Mouse (Mus musculus) limb, embryonic 11.5 days (tissue): Measurements from ENCODE around the gene Ell. TPM values are rescaled to one million over a fixed set of nuclear protein-coding genes. Genes with fewer than 3 reads are reported as not detected.
A peak's percentile ranks its signal among the peaks of the same experiment; 100 is the strongest.
"Not testable (repeated sequence)": the region's sequence is repeated elsewhere in the genome, so short reads cannot be mapped to it uniquely, and the experiment has no call there.

ENCODE experiments used
- ATAC-seq: fragments of 200-750 bp; cut with Nextera tagmentation; 2 replicates; pipeline ENCODE4 v1.8.0; 2017; ENCODE audit warnings: low read depth; ENCODE audit not compliant: insufficient number of reproducible peaks, low FRiP score, low TSS enrichment
- DNase-seq: peaks from one replicate; pipeline ENCODE4 v3.0.0-alpha.2; 2015; ENCODE audit warnings: low spot score
- H3K27ac ChIP-seq: fragments of 300-500 bp; sonication (generic); replicated peaks from 2 replicates; pipeline ENCODE4 v1.5.1; 2014; ENCODE audit warnings: low read depth, mild to moderate bottlenecking, low read length
- H3K27me3 ChIP-seq: fragments of 300-500 bp; sonication (generic); 2 replicates; pipeline ENCODE4 v1.6.1; 2014; ENCODE audit warnings: mild to moderate bottlenecking, low read length, mixed read lengths; ENCODE audit not compliant: control insufficient read depth, insufficient read depth
- H3K36me3 ChIP-seq: fragments of 300-500 bp; sonication (generic); 2 replicates; pipeline ENCODE4 v1.6.1; 2014; ENCODE audit warnings: mild to moderate bottlenecking, low read length, moderate library complexity, mixed read lengths; ENCODE audit not compliant: control insufficient read depth, insufficient read depth
- H3K4me1 ChIP-seq: fragments of 300-500 bp; sonication (generic); 2 replicates; pipeline ENCODE4 v1.6.1; 2014; ENCODE audit warnings: low read length, mixed read lengths; ENCODE audit not compliant: control insufficient read depth, insufficient read depth
- H3K4me2 ChIP-seq: fragments of 300-500 bp; sonication (generic); 2 replicates; pipeline ENCODE4 v1.6.1; 2014; ENCODE audit warnings: low read depth, mild to moderate bottlenecking, moderate library complexity; ENCODE audit not compliant: severe bottlenecking
- H3K4me3 ChIP-seq: fragments of 300-500 bp; sonication (generic); 2 replicates; pipeline ENCODE4 v1.5.1; 2014; ENCODE audit warnings: low read depth, low read length
- H3K9ac ChIP-seq: fragments of 300-500 bp; sonication (generic); 2 replicates; pipeline ENCODE4 v1.6.1; 2014; ENCODE audit warnings: mild to moderate bottlenecking, low read length
- H3K9me3 ChIP-seq: fragments of 300-500 bp; sonication (generic); 2 replicates; pipeline ENCODE4 v1.6.1; 2016; ENCODE audit warnings: low read length; ENCODE audit not compliant: control insufficient read depth
- WGBS: fragments of 180-500 bp; shearing (Covaris S2); extraction: QIAGEN DNeasy Blood & Tissue Kit; methylation state at CpG from one replicate; pipeline ENCODE4 v1.1.7; 2014; 5-methylcytosine and 5-hydroxymethylcytosine counted together
- polyA plus RNA-seq: library from polyadenylated mRNA; unstranded; fragments of >200 nt; fragmentation: Nextera tagmentation; extraction: Ambion mirVana; gene quantifications from 2 replicates; pipeline ENCODE4 v1.2.1, GENCODE M21; 2014

Gene Ell
- polyA plus RNA-seq, 1 experiment from 2014 or later = 20.1 TPM

GRCm38 (mm10) chr8:70570990-70571389, 31.7 kb downstream of the Ell start:
- H3K9ac ChIP-seq = no peak overlapping the region
- no peaks in the 10 kb centered on the region for H3K9me3 ChIP-seq
- ATAC-seq (no peak), DNase-seq (no peak)
- no peak overlapping the region for H3K27ac ChIP-seq
- no peak overlapping the region for H3K4me3 ChIP-seq
- WGBS = 84% methylated on average over 6 of the region's 6 CpGs
- H3K36me3 ChIP-seq = peaks cover 2% of the 10 kb centered on the region; the same call in 1 of the 2 replicates
- H3K4me2 ChIP-seq = no peak overlapping the region
- H3K4me1 ChIP-seq = no peaks in the 10 kb centered on the region
- no peaks in the 10 kb centered on the region for H3K27me3 ChIP-seq

- ATAC-seq (no peak), DNase-seq (no peak)
- H3K9me3 ChIP-seq = no peaks in the 10 kb centered on the region
- H3K4me1 ChIP-seq = no peaks in the 10 kb centered on the region
- no peak overlapping the region for H3K27ac ChIP-seq
- H3K27me3 ChIP-seq = no peaks in the 10 kb centered on the region
- H3K9ac ChIP-seq = no peak overlapping the region
- H3K36me3 ChIP-seq = peaks cover 4% of the 10 kb centered on the region; the same call in 1 of the 2 replicates
- H3K4me2 ChIP-seq = no peak overlapping the region
- H3K4me3 ChIP-seq = no peak overlapping the region
Observed at GRCm38 (mm10) chr8:70574302-70574701, 35.0 kb downstream of the Ell start.

- no peaks in the 10 kb centered on the region for H3K27me3 ChIP-seq
- DNase-seq = no peak
Observed at GRCm38 (mm10) chr8:70574915-70575314, 35.7 kb downstream of the Ell start.

GRCm38 (mm10) chr8:70577207-70577606, 38.0 kb downstream of the Ell start:
- Histone ChIP-seq H3K36me3 (peaks cover 14% of the 10 kb centered on the region; the same call in 1 of the 2 replicates), H3K27me3 (no peaks in the 10 kb centered on the region), H3K4me1 (no peaks in the 10 kb centered on the region), H3K4me2 (no peak overlapping the region), H3K9ac (no peak overlapping the region), H3K4me3 (no peak overlapping the region), H3K9me3 (no peaks in the 10 kb centered on the region), H3K27ac (no peak overlapping the region)
- DNase-seq = no peak
- ATAC-seq = no peak
- 87% methylated on average over 3 of the region's 3 CpGs for WGBS

More at GRCm38 (mm10) chr8:70574915-70575314, 35.7 kb downstream of the Ell start:
- 85% methylated on average over 4 of the region's 4 CpGs for WGBS
- H3K36me3 ChIP-seq = peaks cover 4% of the 10 kb centered on the region; the same call in 1 of the 2 replicates
- H3K4me3 ChIP-seq = no peak overlapping the region
- H3K27ac ChIP-seq = no peak overlapping the region
- no peaks in the 10 kb centered on the region for H3K9me3 ChIP-seq
- H3K4me1 ChIP-seq = no peaks in the 10 kb centered on the region
- ATAC-seq = no peak
- H3K4me2 ChIP-seq = no peak overlapping the region
- H3K9ac ChIP-seq = no peak overlapping the region

- no peak overlapping the region for H3K9ac ChIP-seq
- H3K36me3 ChIP-seq = peaks cover 32% of the 10 kb centered on the region
- no peaks in the 10 kb centered on the region for H3K4me1 ChIP-seq
- DNase-seq = no peak
- ATAC-seq = no peak
- no peak overlapping the region for H3K27ac ChIP-seq
- no peaks in the 10 kb centered on the region for H3K27me3 ChIP-seq
- 90% methylated on average over 18 of the region's 18 CpGs for WGBS
- no peak overlapping the region for H3K4me2 ChIP-seq
- H3K4me3 ChIP-seq = no peak overlapping the region
- no peaks in the 10 kb centered on the region for H3K9me3 ChIP-seq
Observed at GRCm38 (mm10) chr8:70583476-70584387, 44.5 kb downstream of the Ell start.

- Histone ChIP-seq H3K27me3 (no peaks in the 10 kb centered on the region), H3K36me3 (peaks cover 32% of the 10 kb centered on the region), H3K4me3 (no peak overlapping the region), H3K9ac (no peak overlapping the region), H3K4me1 (no peaks in the 10 kb centered on the region), H3K4me2 (no peak overlapping the region), H3K27ac (no peak overlapping the region), H3K9me3 (no peaks in the 10 kb centered on the region)
- DNase-seq = no peak
- WGBS = 91% methylated on average over 9 of the region's 9 CpGs
- ATAC-seq = no peak
Observed at GRCm38 (mm10) chr8:70584606-70585257, 45.5 kb downstream of the Ell start.

- Histone ChIP-seq H3K36me3 (peaks cover 32% of the 10 kb centered on the region), H3K4me1 (no peaks in the 10 kb centered on the region), H3K4me3 (no peak overlapping the region), H3K4me2 (no peak overlapping the region), H3K27ac (no peak overlapping the region), H3K9me3 (no peaks in the 10 kb centered on the region), H3K9ac (no peak overlapping the region), H3K27me3 (no peaks in the 10 kb centered on the region)
- ATAC-seq = no peak
- peak; percentile 46 for DNase-seq
- 48% methylated on average over 7 of the region's 7 CpGs for WGBS
Observed at GRCm38 (mm10) chr8:70585258-70585652, 46.0 kb downstream of the Ell start.

- H3K36me3 ChIP-seq = peaks cover 24% of the 10 kb centered on the region
- H3K4me3 ChIP-seq, H3K4me1 ChIP-seq, H3K27me3 ChIP-seq, H3K27ac ChIP-seq, ATAC-seq, H3K9me3 ChIP-seq, H3K9ac ChIP-seq, H3K4me2 ChIP-seq, DNase-seq: not testable (repeated sequence)
- 97% methylated on average over 4 of the region's 4 CpGs for whole genome bisulfite sequencing
Observed at GRCm38 (mm10) chr8:70587955-70588354, 48.7 kb downstream of the Ell start.
